Mouse (Mus musculus): Measurements from ENCODE around the gene Nutf2-ps1. TPM values are rescaled to one million over a fixed set of nuclear protein-coding genes. Genes with fewer than 3 reads are reported as not detected.

Nutf2-ps1 gene
- polyA plus RNA-seq, 1 experiment from 2014 or later = 123 TPM

GRCm38 (mm10) chr19:53571501-53572428 is 17.1 kb downstream of the Nutf2-ps1 start:
- ATAC-seq (no peak), DNase-seq (ENCODE audit: low read depth, low spot score) (no peak)
- no peak for TF ChIP-seq CTCF (IDR thresholded peaks at IDR 0.05)
- ChIA-PET CTCF (no interaction called here), POLR2A (no interaction called here)
- H3K27me3 ChIP-seq = no peaks in the 10 kb centered on the region
- in situ Hi-C loops (cut with MboI; ENCODE audit: low pct_unique_long_range_greater_than_20kb) = loop anchor here (10.0 kb wide), 1 partner anchor 327 kb away; no protein-coding TSS in a partner anchor

GRCm38 (mm10) chr19:53571056-53571455 is 17.8 kb downstream of the Nutf2-ps1 start:
- ChIA-PET CTCF (no interaction called here), POLR2A (no interaction called here)
- in situ Hi-C loops (cut with MboI; ENCODE audit: low pct_unique_long_range_greater_than_20kb) = loop anchor here (10.0 kb wide), 1 partner anchor 326 kb away; no protein-coding TSS in a partner anchor
- DNase-seq (ENCODE audit: low read depth, low spot score) (no peak), ATAC-seq (no peak)
- H3K27me3 ChIP-seq = no peaks in the 10 kb centered on the region
- TF ChIP-seq CTCF (IDR thresholded peaks at IDR 0.05) = no peak

DNA sequence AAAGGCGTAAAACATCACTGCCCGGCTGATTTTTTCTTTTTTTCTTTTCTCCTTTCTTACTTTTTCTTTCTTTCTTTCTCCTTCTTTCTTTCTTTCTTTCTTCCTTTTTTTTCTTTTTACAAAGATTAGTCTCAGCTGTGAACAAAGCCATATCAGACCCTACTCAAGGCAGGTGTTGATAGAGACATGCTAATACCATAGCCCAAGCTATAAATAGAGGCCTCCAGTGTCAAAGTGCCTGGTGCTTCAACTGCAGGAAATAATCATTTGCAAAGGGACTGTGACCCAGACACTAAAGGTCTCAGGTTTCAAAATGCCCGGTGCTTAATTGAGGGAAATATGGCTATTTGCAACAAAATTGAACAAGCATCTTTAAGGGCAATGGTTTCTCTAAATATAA is 20.3 kb downstream of the Nutf2-ps1 start:
- ChIA-PET POLR2A (no interaction called here), CTCF (no interaction called here)
- ATAC-seq (no peak), DNase-seq (ENCODE audit: low read depth, low spot score) (no peak)
- in situ Hi-C loops (cut with MboI; ENCODE audit: low pct_unique_long_range_greater_than_20kb) = no loop called here
- H3K27me3 ChIP-seq = no peaks in the 10 kb centered on the region
- no peak for TF ChIP-seq CTCF (IDR thresholded peaks at IDR 0.05)

DNA sequence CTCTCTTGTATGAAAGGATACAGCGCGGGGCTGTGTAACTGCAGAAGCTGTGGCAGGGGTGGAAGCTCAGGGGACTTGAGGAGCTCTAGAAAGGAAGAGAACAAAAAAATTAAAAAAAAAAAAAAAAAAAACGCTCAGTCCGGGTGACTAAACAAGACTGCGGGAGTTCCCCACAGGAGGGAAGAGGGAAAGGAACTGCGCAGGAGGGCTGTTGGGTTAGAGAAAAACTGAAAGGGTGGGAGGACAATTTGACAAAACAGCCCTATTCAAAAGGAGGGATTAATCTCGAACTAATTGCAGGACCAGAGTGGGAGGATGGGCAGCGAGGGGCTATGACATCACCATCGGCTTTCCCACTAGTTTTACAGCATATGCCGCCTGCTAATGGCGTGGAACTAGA is 21.0 kb downstream of the Nutf2-ps1 start:
- no peaks in the 10 kb centered on the region for H3K27me3 ChIP-seq
- DNase-seq (ENCODE audit: low read depth, low spot score) = no peak
- ChIA-PET CTCF (no interaction called here), POLR2A (no interaction called here)
- in situ Hi-C loops (cut with MboI; ENCODE audit: low pct_unique_long_range_greater_than_20kb) = no loop called here
- no peak for TF ChIP-seq CTCF (IDR thresholded peaks at IDR 0.05)
- no peak for ATAC-seq

DNA sequence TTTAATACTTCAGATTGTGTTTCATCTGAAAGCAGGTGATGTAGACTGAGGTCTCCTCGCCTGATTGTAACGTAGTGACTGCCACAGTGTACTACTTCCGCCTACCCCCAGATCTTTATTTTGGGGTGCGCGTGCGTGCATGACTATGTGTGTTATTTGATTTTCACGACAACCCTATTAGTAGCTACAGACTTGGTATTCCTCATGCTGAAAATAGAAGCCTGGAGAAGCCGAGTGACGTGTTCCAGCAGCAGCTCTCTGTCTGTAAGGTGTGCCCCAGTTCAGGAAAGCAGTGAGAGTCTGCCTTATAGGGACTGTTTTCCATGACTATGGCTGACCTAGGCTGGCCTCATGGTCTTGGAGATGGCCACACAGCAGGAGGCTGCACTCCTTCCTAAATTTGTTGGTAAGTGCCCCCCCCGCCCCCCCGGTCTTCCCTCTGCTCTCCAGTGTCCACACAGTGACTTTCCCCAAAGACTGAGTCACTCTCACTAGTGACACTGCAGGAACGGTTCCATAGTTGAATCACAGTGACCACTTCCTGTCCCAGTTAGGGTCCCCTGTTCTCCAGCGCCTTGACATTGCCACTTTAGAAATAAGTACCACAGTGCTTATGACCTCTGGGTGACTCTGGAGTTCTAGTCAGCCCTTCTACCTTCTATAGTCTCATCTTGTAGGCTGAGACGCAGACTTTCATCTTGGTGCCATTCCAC is 23.1 kb downstream of the Nutf2-ps1 start:
- no peak for DNase-seq (ENCODE audit: low read depth, low spot score)
- ChIA-PET CTCF (interaction anchor here (2.2 kb wide), 1 partner anchor 163 kb away, joined by 8 read pairs; no protein-coding TSS in a partner anchor), POLR2A (interaction anchor here (0.6 kb wide), 1 partner anchor 192 kb away, joined by 3 read pairs; no protein-coding TSS in a partner anchor)
- ATAC-seq = no peak
- no peaks in the 10 kb centered on the region for H3K27me3 ChIP-seq
- in situ Hi-C loops (cut with MboI; ENCODE audit: low pct_unique_long_range_greater_than_20kb) = no loop called here
- TF ChIP-seq CTCF (IDR thresholded peaks at IDR 0.05) = no peak

GRCm38 (mm10) chr19:53564174-53564573 is 24.7 kb downstream of the Nutf2-ps1 start:
- ChIA-PET CTCF (interaction anchor here (1.1 to 2.2 kb wide), 3 partner anchors 14 to 170 kb away, joined by 4 to 8 read pairs (median 5); no protein-coding TSS in a partner anchor), POLR2A (interaction anchor here (0.7 kb wide), 1 partner anchor 9 kb away, joined by 3 read pairs; no protein-coding TSS in a partner anchor)
- ATAC-seq (no peak), DNase-seq (ENCODE audit: low read depth, low spot score) (no peak)
- TF ChIP-seq CTCF (IDR thresholded peaks at IDR 0.05) = no peak
- no peaks in the 10 kb centered on the region for H3K27me3 ChIP-seq
- in situ Hi-C loops (cut with MboI; ENCODE audit: low pct_unique_long_range_greater_than_20kb) = no loop called here

- H3K27me3 ChIP-seq = no peaks in the 10 kb centered on the region
- DNase-seq (ENCODE audit: low read depth, low spot score) (no peak), ATAC-seq (no peak)
- ChIA-PET POLR2A (no interaction called here), CTCF (no interaction called here)
- TF ChIP-seq CTCF (IDR thresholded peaks at IDR 0.05) = no peak
- in situ Hi-C loops (cut with MboI; ENCODE audit: low pct_unique_long_range_greater_than_20kb) = no loop called here
Observed at GRCm38 (mm10) chr19:53560436-53560835, 28.4 kb downstream of the Nutf2-ps1 start.

GRCm38 (mm10) chr19:53557267-53557936 is 31.5 kb downstream of the Nutf2-ps1 start:
- ChIA-PET POLR2A (no interaction called here), CTCF (no interaction called here)
- TF ChIP-seq CTCF (IDR thresholded peaks at IDR 0.05) = no peak
- in situ Hi-C loops (cut with MboI; ENCODE audit: low pct_unique_long_range_greater_than_20kb) = no loop called here
- ATAC-seq = no peak
- no peaks in the 10 kb centered on the region for H3K27me3 ChIP-seq
- DNase-seq (ENCODE audit: low read depth, low spot score) = no peak

DNA sequence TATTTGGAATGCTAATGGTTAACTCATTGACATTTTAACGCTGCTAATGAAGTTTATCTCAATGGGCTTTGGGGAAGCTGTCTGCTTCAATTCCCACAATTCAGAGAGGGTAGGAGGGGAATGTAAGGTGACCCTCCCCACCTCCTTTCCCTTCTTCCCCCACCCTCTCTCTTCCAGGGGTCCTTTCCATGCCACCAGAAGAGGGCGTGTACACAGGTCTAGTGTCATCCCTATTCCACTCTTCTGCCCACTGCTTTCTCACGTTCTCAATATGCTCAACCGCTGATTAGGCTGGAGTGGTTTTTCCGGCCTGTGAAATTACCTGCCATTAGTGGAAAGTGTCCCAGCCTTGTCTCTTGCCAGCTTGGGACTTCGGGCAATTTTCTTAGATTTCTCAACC is 32.0 kb downstream of the Nutf2-ps1 start:
- in situ Hi-C loops (cut with MboI; ENCODE audit: low pct_unique_long_range_greater_than_20kb) = no loop called here
- TF ChIP-seq CTCF (IDR thresholded peaks at IDR 0.05) = no peak
- DNase-seq (ENCODE audit: low read depth, low spot score) (no peak), ATAC-seq (no peak)
- ChIA-PET CTCF (no interaction called here), POLR2A (no interaction called here)
- no peaks in the 10 kb centered on the region for H3K27me3 ChIP-seq

- DNase-seq (ENCODE audit: low read depth, low spot score) = peak; percentile 89
- POLR2A ChIA-PET = interaction anchor here (0.8 to 0.9 kb wide), 2 partner anchors 9 to 14 kb away, joined by 3 read pairs; no protein-coding TSS in a partner anchor
- in situ Hi-C loops (cut with MboI; ENCODE audit: low pct_unique_long_range_greater_than_20kb) = no loop called here
Observed at GRCm38 (mm10) chr19:53554981-53555616, 33.8 kb downstream of the Nutf2-ps1 start.

More at GRCm38 (mm10) chr19:53554981-53555616, 33.8 kb downstream of the Nutf2-ps1 start:
- H3K27me3 ChIP-seq = no peaks in the 10 kb centered on the region
- CTCF ChIA-PET = no interaction called here
- ATAC-seq = peak; percentile 51
- TF ChIP-seq CTCF (IDR thresholded peaks at IDR 0.05) = no peak
